Mouse (Mus musculus): ENCODE data around the gene Wdr44.
A peak's percentile ranks its signal among the peaks of the same experiment; 100 is the strongest.

DNA sequence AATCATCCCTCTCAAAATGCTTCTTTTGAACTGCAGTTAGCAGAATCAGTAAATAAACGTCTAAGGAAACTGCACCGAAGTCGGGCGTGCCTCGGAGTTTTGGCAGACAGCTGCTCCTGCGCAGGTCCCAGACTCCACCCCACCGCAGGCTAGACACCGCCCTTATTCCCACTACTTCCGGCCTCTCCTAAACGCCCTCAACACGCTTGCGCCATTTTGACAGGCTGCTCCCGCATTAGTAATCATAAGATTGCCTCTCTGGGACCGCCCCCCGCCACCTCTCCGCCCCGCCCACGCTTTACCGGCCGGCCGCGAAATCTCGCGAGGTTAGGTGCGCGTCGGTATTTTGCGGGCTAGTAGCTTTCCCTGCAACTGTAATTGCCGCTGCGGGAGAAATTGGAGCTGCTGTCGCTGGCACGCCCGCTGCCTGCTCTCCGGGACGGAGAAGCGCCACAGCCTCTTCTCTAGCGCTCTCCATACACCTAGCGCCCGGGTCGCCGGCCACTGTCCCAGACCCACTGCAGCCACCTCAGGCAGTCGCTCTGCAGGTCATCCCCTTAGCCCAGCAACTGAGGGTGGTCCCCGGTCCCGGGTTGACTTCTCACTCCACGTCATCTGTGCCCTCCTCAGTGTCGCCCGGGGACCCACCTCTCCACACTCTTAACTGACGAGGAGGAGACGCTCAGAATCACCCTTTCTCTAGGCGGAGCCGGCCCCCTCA is at the start of gene Wdr44:
- TF ChIP-seq CTCF (IDR thresholded peaks at IDR 0.05; ENCODE audit: low read depth) = 0 out of 2 replicates have a peak, but pooled peaks have one; percentile 9
- TF ChIP-seq EP300 (IDR thresholded peaks at IDR 0.05; ENCODE audit: low read depth) = peak; percentile 45; the same call in 1 of the 2 replicates
